Mouse (Mus musculus) testis, adult 2 months (tissue): Measurements from ENCODE around the gene Ubxn1. TPM values are rescaled to one million over a fixed set of nuclear protein-coding genes. Genes with fewer than 3 reads are reported as not detected.
A peak's percentile ranks its signal among the peaks of the same experiment; 100 is the strongest.
"Not testable (repeated sequence)": the region's sequence is repeated elsewhere in the genome, so short reads cannot be mapped to it uniquely, and the experiment has no call there.

ENCODE experiments used
- H3K27ac ChIP-seq: fragments of 200-500 bp; 2 replicates; pipeline ENCODE4 v1.5.1; 2012; ENCODE audit warnings: low read depth, low read length; ENCODE audit not compliant: control insufficient read depth, insufficient read depth
- H3K27me3 ChIP-seq: fragments of 200-500 bp; 2 replicates; pipeline ENCODE4 v1.6.1; 2012; ENCODE audit warnings: mild to moderate bottlenecking, low read length, moderate library complexity; ENCODE audit not compliant: control insufficient read depth, insufficient read depth
- H3K36me3 ChIP-seq: fragments of 200-500 bp; 2 replicates; pipeline ENCODE4 v1.6.1; 2012; ENCODE audit warnings: mild to moderate bottlenecking, low read length; ENCODE audit not compliant: control insufficient read depth, insufficient read depth
- H3K4me1 ChIP-seq: fragments of 200-500 bp; 2 replicates; pipeline ENCODE4 v1.6.1; 2012; ENCODE audit warnings: low read length; ENCODE audit not compliant: control insufficient read depth, insufficient read depth
- H3K4me3 ChIP-seq: fragments of 200-500 bp; 2 replicates; pipeline ENCODE4 v1.5.1; 2012; ENCODE audit warnings: low read depth, mild to moderate bottlenecking, low read length, moderate library complexity, mixed read lengths; ENCODE audit not compliant: control insufficient read depth
- CTCF ChIP-seq: fragments of 200-500 bp; IDR thresholded peaks from 2 replicates; pipeline ENCODE4 v1.5.1; 2012; ENCODE audit warnings: low read depth, mild to moderate bottlenecking, inconsistent platforms, low read length, moderate library complexity; ENCODE audit not compliant: control insufficient read depth, insufficient read depth, insufficient replicate concordance
- POLR2A ChIP-seq: fragments of 200-500 bp; IDR thresholded peaks from 2 replicates; pipeline ENCODE4 v1.6.1; 2012; ENCODE audit warnings: low read depth, mild to moderate bottlenecking, inconsistent platforms, low read length, moderate library complexity; ENCODE audit not compliant: control insufficient read depth
- polyA plus RNA-seq: library from polyadenylated mRNA; depleted of rRNA; stranded (reverse); fragments of >200 nt; gene quantifications from 2 replicates; pipeline ENCODE4 v1.2.3, GENCODE M21; 2012

The Ubxn1 gene
- polyA plus RNA-seq, 1 experiment: 83.7 TPM

- TF ChIP-seq CTCF: no peak
- no peak for TF ChIP-seq POLR2A
- no peak within 1 kb of the TSS for H3K27ac ChIP-seq
- no peaks in the 10 kb centered on the region for H3K27me3 ChIP-seq
- H3K36me3 ChIP-seq: no peaks in the 10 kb centered on the region
- H3K4me3 ChIP-seq: no peak within 1 kb of the TSS
- H3K4me1 ChIP-seq: peaks cover 7% of the 10 kb centered on the region
These were observed 12.3 kb downstream of the Ubxn1 start, which contains the start of the genes Lbhd1 and Gm49403 for GRCm38 (mm10) chr19:8883616-8884015. TSS of gene Lbhd1 (plus strand) at chr19:8883732. TSS of gene Gm49403 (plus strand) at chr19:8883930.

- Histone ChIP-seq H3K4me3 (no peak overlapping the region), H3K27me3 (no peaks in the 10 kb centered on the region), H3K36me3 (no peaks in the 10 kb centered on the region), H3K27ac (no peak overlapping the region), H3K4me1 (peaks cover 4% of the 10 kb centered on the region)
- TF ChIP-seq CTCF (no peak), POLR2A (no peak)
These were observed 15.8 kb downstream of the Ubxn1 start for GRCm38 (mm10) chr19:8886916-8887584.

GRCm38 (mm10) chr19:8887585-8888463, 16.5 kb downstream of the Ubxn1 start:
- H3K36me3 ChIP-seq: no peaks in the 10 kb centered on the region
- peak overlapping the region; percentile 83 for H3K27ac ChIP-seq
- TF ChIP-seq CTCF (no peak), POLR2A (no peak)
- H3K4me1 ChIP-seq: peaks cover 5% of the 10 kb centered on the region
- no peaks in the 10 kb centered on the region for H3K27me3 ChIP-seq
- H3K4me3 ChIP-seq: peak overlapping the region; percentile 98

- peak within 1 kb of the TSS; percentile 90 for H3K27ac ChIP-seq
- peak; percentile 94 for TF ChIP-seq POLR2A
- no peak for TF ChIP-seq CTCF
- H3K4me1 ChIP-seq: peaks cover 9% of the 10 kb centered on the region
These were observed 17.5 kb downstream of the Ubxn1 start, which contains the start of the genes 1810009A15Rik and Gm49416 for GRCm38 (mm10) chr19:8888511-8889385. TSS of gene 1810009A15Rik (plus strand) at chr19:8888853. TSS of gene Gm49416 (plus strand) at chr19:8888926.

GRCm38 (mm10) chr19:8892829-8893766, 21.8 kb downstream of the Ubxn1 start, which contains the start of gene Ints5:
TSS of gene Ints5 (plus strand) at chr19:8893005.
- Histone ChIP-seq H3K27ac (peak within 1 kb of the TSS; percentile 73), H3K4me3 (peak within 1 kb of the TSS; percentile 76), H3K4me1 (peaks cover 16% of the 10 kb centered on the region), H3K27me3 (no peaks in the 10 kb centered on the region), H3K36me3 (no peaks in the 10 kb centered on the region)
- TF ChIP-seq POLR2A (peak; percentile 92), CTCF (no peak)

More at GRCm38 (mm10) chr19:8888511-8889385, 17.5 kb downstream of the Ubxn1 start, which contains the start of the genes 1810009A15Rik and Gm49416:
- Histone ChIP-seq H3K36me3 (no peaks in the 10 kb centered on the region), H3K4me3 (peak within 1 kb of the TSS; percentile 98), H3K27me3 (no peaks in the 10 kb centered on the region)

- no peaks in the 10 kb centered on the region for H3K36me3 ChIP-seq
- no peak overlapping the region for H3K4me3 ChIP-seq
- H3K27me3 ChIP-seq: no peaks in the 10 kb centered on the region
- peaks cover 16% of the 10 kb centered on the region for H3K4me1 ChIP-seq
- no peak overlapping the region for H3K27ac ChIP-seq
- no peak for TF ChIP-seq POLR2A
- no peak for TF ChIP-seq CTCF
These were observed 24.2 kb downstream of the Ubxn1 start for GRCm38 (mm10) chr19:8895397-8895960.

GRCm38 (mm10) chr19:8896231-8896630, 24.9 kb downstream of the Ubxn1 start:
- Histone ChIP-seq H3K4me3 (peak overlapping the region; percentile 92; the same call in 1 of the 2 replicates), H3K4me1 (peaks cover 16% of the 10 kb centered on the region)
- H3K27me3 ChIP-seq, H3K27ac ChIP-seq, H3K36me3 ChIP-seq: not testable (repeated sequence)

DNA sequence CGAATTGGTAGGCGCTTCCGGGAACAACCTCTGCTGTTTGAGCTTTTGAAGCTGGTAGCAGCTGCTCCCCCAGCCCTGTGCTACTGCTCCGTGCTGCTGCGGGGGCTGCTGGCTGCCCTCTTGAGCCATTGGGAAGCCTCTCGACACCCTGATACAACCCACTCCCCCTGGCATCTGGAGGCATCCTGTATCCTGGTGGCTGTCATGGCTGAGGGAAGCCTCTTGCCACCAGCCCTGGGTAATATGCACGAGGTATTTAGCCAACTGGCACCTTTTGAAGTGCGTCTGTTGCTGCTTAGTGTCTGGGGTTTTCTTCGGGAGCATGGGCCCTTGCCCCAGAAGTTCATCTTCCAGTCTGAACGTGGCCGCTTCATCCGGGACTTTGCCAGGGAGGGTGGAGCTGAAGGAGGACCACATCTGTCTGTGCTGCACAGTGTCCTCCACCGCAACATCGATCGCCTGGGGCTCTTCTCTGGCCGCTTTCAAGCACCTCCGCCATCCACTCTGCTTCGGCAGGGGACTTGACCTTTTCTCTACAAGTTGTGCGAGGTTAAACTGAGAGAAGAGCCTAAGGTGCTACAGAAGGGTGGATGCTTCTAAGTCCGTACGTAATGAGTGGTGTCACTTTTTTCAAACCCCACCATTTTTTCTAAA, 26.0 kb downstream of the Ubxn1 start:
- H3K36me3 ChIP-seq, H3K27me3 ChIP-seq: not testable (repeated sequence)
- Histone ChIP-seq H3K27ac (peak overlapping the region; percentile 78), H3K4me3 (peak overlapping the region; percentile 92), H3K4me1 (peaks cover 16% of the 10 kb centered on the region)
